Mouse (Mus musculus) midbrain, embryonic 11.5 days (tissue): ENCODE results near the gene Tph1. TPM values are rescaled to one million over a fixed set of nuclear protein-coding genes. Genes with fewer than 3 reads are reported as not detected.
A peak's percentile ranks its signal among the peaks of the same experiment; 100 is the strongest.
"Not testable (repeated sequence)": the region's sequence is repeated elsewhere in the genome, so short reads cannot be mapped to it uniquely, and the experiment has no call there.

ENCODE experiments used
- ATAC-seq: fragments of 200-750 bp; cut with Nextera tagmentation; 2 replicates; pipeline ENCODE4 v1.8.0; 2017; ENCODE audit warnings: moderate TSS enrichment, moderate library complexity; ENCODE audit not compliant: low FRiP score
- DNase-seq: peaks from one replicate; pipeline ENCODE4 v3.0.0; 2015; ENCODE audit warnings: low spot score; ENCODE audit errors: missing footprints
- H3K27ac ChIP-seq: fragments of 300-500 bp; sonication (generic); 2 replicates; pipeline ENCODE4 v1.5.1; 2014; ENCODE audit warnings: low read depth, low read length
- H3K27me3 ChIP-seq: fragments of 300-500 bp; sonication (generic); 2 replicates; pipeline ENCODE4 v1.6.1; 2014; ENCODE audit warnings: mild to moderate bottlenecking, low read length, moderate library complexity, mixed read lengths; ENCODE audit not compliant: control insufficient read depth, insufficient read depth
- H3K36me3 ChIP-seq: fragments of 300-500 bp; sonication (generic); 2 replicates; pipeline ENCODE4 v1.6.1; 2014; ENCODE audit warnings: mild to moderate bottlenecking, low read length, moderate library complexity, mixed read lengths; ENCODE audit not compliant: control insufficient read depth, insufficient read depth
- H3K4me1 ChIP-seq: fragments of 300-500 bp; sonication (generic); 2 replicates; pipeline ENCODE4 v1.6.1; 2014; ENCODE audit warnings: low read length; ENCODE audit not compliant: control insufficient read depth, insufficient read depth
- H3K4me2 ChIP-seq: fragments of 300-500 bp; sonication (generic); 2 replicates; pipeline ENCODE4 v1.6.1; 2014; ENCODE audit warnings: mild to moderate bottlenecking, moderate library complexity
- H3K4me3 ChIP-seq: fragments of 300-500 bp; sonication (generic); 2 replicates; pipeline ENCODE4 v1.5.1; 2014; ENCODE audit warnings: low read depth, low read length
- H3K9ac ChIP-seq: fragments of 300-500 bp; sonication (generic); 2 replicates; pipeline ENCODE4 v1.6.1; 2014; ENCODE audit warnings: low read length
- H3K9me3 ChIP-seq: fragments of 300-500 bp; sonication (generic); 2 replicates; pipeline ENCODE4 v1.6.1; 2016; ENCODE audit warnings: low read length; ENCODE audit not compliant: control insufficient read depth
- WGBS: fragments of 180-500 bp; shearing (Covaris S2); extraction: QIAGEN DNeasy Blood & Tissue Kit; methylation state at CpG from one replicate; pipeline ENCODE4 v1.1.7; 2014; 5-methylcytosine and 5-hydroxymethylcytosine counted together
- polyA plus RNA-seq: library from polyadenylated mRNA; unstranded; fragments of >200 nt; fragmentation: Nextera tagmentation; extraction: Ambion mirVana; gene quantifications from 2 replicates; pipeline ENCODE4 v1.2.1, GENCODE M21; 2014

Tph1 gene
- polyA plus RNA-seq, 1 experiment from 2014 or later: 0.59 TPM

DNA sequence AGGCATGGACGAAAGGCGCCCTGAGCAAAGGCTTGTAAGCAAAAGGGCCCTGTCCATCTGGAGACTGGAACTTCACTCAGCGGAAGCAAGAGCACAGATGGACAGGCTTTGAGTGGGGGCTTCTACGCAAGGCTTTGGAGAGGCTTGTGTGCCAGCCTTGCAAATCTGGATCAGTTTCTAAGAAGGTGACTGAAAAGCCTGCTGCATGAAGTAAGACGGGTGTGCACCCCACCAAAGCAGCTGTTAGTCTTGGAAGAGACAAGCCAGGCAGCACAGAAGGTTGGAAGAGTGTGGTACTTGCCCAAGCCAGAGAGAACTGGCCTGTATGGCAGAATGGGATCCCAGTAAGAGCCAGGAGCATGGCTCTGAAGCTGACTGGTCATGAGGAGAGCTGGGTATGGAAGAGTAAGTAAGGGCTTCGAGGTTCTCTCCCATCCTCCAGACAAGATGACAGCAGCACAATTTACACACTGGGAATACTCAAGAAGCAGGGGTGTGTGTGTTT, 28.2 kb upstream of the Tph1 start:
- 94% methylated on average over 6 of the region's 6 CpGs for WGBS
- DNase-seq (peak; percentile 33), ATAC-seq (no peak)
- no peak overlapping the region for H3K9ac ChIP-seq
- H3K4me1 ChIP-seq: no peaks in the 10 kb centered on the region
- H3K27me3 ChIP-seq: no peaks in the 10 kb centered on the region
- no peak overlapping the region for H3K4me3 ChIP-seq
- H3K9me3 ChIP-seq: no peaks in the 10 kb centered on the region
- no peak overlapping the region for H3K27ac ChIP-seq
- peaks cover 23% of the 10 kb centered on the region for H3K36me3 ChIP-seq
- H3K4me2 ChIP-seq: no peak overlapping the region

DNA sequence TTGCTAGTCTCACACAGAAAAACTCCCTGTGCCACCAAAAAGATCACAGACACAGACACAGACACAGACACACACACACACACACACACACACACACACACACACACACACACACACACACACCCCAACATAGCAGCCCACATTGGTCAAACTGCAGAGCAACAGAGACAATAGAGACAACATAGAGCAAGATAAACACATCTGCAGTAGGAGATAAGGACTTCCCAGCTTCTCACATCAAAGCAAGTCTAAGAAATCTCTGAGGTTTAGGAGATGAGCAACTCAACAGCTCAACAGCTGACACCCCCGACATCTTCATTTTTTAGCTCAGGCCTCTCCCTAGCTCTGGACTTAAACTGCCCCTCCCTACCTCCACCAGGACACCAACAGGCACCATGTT, 24.4 kb upstream of the Tph1 start:
- Histone ChIP-seq H3K4me2 (no peak overlapping the region), H3K9ac (no peak overlapping the region), H3K4me3 (no peak overlapping the region), H3K4me1 (no peaks in the 10 kb centered on the region), H3K27ac (no peak overlapping the region), H3K27me3 (no peaks in the 10 kb centered on the region), H3K36me3 (peaks cover 20% of the 10 kb centered on the region), H3K9me3 (no peaks in the 10 kb centered on the region)
- WGBS: 79% methylated on average over 1 of the region's 1 CpGs
- ATAC-seq: no peak
- DNase-seq: peak; percentile 2

DNA sequence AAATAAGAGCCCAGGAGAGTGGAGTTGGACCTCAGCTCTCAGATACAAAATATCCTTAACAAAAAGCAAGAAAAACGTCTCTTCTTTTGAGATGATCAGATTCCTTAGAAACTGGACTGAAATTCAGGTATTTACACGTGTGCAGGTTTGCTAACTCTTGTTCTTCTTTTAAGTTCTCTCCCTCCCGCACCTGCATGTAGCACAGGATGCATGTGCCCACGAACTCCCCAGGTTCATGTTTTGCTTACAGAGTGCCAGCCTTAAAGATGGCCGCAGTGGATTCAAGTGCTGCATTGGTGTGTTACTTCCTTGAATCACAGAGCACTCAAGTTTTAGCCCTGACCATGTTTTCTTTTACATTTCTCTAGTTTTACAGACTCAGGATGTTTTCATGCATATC, 14.5 kb upstream of the Tph1 start:
- Histone ChIP-seq H3K4me1 (no peaks in the 10 kb centered on the region), H3K4me2 (no peak overlapping the region), H3K9ac (no peak overlapping the region), H3K4me3 (no peak overlapping the region), H3K9me3 (no peaks in the 10 kb centered on the region), H3K27ac (no peak overlapping the region), H3K36me3 (peaks cover 13% of the 10 kb centered on the region), H3K27me3 (no peaks in the 10 kb centered on the region)
- DNase-seq (peak; percentile 75), ATAC-seq (no peak)
- WGBS: 85% methylated on average over 5 of the region's 5 CpGs

DNA sequence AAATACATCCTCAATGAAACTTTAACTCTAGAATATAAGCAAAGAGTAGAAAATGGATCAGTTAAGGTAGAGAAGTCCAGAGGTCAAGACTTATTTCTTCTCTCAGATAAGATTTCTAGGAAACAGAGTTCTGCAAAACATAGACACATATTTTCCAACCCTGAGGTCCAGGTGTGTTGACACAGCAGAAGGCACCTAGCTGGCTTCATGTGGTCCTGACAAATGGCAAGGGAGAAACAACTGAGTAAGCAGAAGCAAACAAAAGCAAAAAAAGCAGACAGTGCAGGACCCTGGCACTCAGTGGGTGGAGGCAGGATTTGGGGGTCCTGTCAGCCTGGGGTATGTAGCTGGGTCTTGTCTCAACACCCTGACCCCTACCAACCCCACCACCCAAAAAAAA, 8.4 kb upstream of the Tph1 start:
- DNase-seq (no peak), ATAC-seq (no peak)
- no peaks in the 10 kb centered on the region for H3K27me3 ChIP-seq
- no peak overlapping the region for H3K4me2 ChIP-seq
- H3K27ac ChIP-seq: no peak overlapping the region
- H3K9me3 ChIP-seq: no peaks in the 10 kb centered on the region
- H3K4me3 ChIP-seq: no peak overlapping the region
- H3K9ac ChIP-seq: no peak overlapping the region
- no peaks in the 10 kb centered on the region for H3K4me1 ChIP-seq
- no peaks in the 10 kb centered on the region for H3K36me3 ChIP-seq

DNA sequence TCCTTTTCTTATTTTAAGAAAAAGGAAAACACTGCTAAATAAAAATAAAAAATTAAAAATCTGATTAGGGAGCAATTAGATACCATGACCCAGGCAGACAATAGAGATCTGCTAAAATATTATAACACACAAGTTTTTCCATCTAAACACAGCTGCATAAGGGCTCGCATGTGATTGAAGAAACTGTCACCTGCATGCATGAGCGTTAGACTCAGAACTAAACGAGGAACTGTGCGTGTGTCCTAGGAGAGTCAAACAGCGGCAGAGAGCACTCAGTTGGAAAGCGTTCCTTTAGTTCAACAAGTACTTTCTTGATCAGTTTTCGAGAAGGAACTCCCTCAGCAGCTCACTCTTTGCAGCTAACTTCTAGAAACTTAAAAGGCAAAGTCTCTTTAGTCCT, 6.7 kb upstream of the Tph1 start:
- H3K4me3 ChIP-seq, ATAC-seq, H3K9ac ChIP-seq, H3K9me3 ChIP-seq, H3K27me3 ChIP-seq, H3K4me1 ChIP-seq, H3K4me2 ChIP-seq, H3K27ac ChIP-seq, H3K36me3 ChIP-seq: not testable (repeated sequence)
- 93% methylated on average over 7 of the region's 7 CpGs for WGBS
- peak; percentile 39 for DNase-seq

DNA sequence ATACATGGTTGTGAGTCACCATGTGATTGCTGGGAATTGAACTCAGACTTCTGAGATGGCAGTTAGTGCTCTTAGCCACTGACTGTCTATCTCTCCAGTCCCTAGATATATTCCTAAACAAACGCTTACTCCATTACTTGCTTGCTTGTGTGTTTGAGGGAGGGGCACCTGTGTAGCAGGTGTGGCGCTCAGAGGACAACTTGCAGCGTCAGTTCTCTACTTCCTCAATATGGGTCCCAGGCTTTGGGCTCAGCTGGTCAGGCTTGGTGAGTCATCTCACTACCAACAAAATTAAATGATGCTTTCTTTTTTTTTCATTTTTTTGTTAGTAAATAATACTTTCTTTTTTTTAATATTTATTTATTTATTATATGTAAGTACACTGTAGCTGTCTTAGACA, 6.1 kb upstream of the Tph1 start:
- H3K9me3 ChIP-seq: no peaks in the 10 kb centered on the region
- H3K4me3 ChIP-seq: no peak overlapping the region
- no peak overlapping the region for H3K27ac ChIP-seq
- no peaks in the 10 kb centered on the region for H3K4me1 ChIP-seq
- H3K27me3 ChIP-seq: no peaks in the 10 kb centered on the region
- H3K36me3 ChIP-seq: no peaks in the 10 kb centered on the region
- peak; percentile 69 for DNase-seq
- WGBS: 89% methylated on average over 3 of the region's 3 CpGs
- no peak overlapping the region for H3K4me2 ChIP-seq
- ATAC-seq: no peak
- H3K9ac ChIP-seq: no peak overlapping the region

DNA sequence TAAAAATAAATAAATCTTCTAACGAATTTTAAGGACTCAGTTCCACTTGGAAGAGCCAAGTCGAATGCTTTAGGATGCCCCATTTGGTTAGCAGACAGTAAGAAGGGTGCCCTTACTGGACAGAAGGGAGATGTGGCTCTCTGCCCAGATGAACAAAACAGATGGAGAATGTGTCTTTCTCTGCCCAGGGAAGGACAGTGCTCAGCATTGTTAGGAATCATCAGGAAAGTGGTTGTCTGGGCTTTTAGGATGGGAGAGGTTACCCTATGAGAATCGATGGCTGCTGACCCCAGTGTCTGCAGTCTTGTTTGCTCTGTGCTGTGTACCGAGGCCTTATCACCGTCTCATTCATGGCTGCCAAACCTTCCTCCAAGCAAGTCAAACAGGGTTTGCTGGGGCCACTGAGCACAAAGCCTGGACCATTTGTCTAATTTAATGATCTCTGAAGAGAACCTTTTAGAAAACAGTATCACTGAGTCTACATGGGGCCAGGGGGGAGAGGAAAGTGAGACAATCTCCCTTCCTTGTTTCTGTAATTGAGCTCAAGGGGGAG, 4.5 kb upstream of the Tph1 start:
- no peak for ATAC-seq

DNA sequence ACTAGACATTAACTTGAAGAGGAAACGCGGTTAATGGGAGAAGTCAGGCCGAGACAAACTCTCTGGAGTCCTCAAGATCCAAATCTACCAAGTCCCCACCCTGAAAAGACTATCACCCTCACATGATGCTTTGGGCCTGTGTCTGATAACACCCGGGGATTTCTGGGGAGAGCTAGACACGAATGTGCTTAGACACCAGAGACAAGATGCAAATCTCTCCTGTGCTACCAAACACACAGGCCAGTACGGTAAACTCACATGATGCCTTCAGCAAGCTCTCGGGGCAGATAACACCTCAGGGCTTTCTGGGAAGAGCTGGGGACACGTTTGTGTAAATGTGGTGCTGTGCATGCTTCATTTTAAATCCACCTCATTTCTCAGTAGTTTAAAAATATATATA, 3.5 kb upstream of the Tph1 start:
- H3K4me3 ChIP-seq: no peak overlapping the region
- H3K27me3 ChIP-seq: no peaks in the 10 kb centered on the region
- no peaks in the 10 kb centered on the region for H3K9me3 ChIP-seq
- WGBS: 85% methylated on average over 8 of the region's 8 CpGs
- no peaks in the 10 kb centered on the region for H3K4me1 ChIP-seq
- no peak overlapping the region for H3K9ac ChIP-seq
- no peak overlapping the region for H3K27ac ChIP-seq
- no peak overlapping the region for H3K4me2 ChIP-seq
- H3K36me3 ChIP-seq: no peaks in the 10 kb centered on the region
- ATAC-seq: no peak
- DNase-seq: no peak

More for the DNA sequence above, 4.5 kb upstream of the Tph1 start:
- no peaks in the 10 kb centered on the region for H3K36me3 ChIP-seq
- H3K9ac ChIP-seq: no peak overlapping the region
- no peak overlapping the region for H3K27ac ChIP-seq
- H3K9me3 ChIP-seq: no peaks in the 10 kb centered on the region
- H3K27me3 ChIP-seq: no peaks in the 10 kb centered on the region
- H3K4me2 ChIP-seq: no peak overlapping the region
- WGBS: 71% methylated on average over 5 of the region's 5 CpGs
- DNase-seq: peak; percentile 4
- H3K4me1 ChIP-seq: no peaks in the 10 kb centered on the region
- no peak overlapping the region for H3K4me3 ChIP-seq

DNA sequence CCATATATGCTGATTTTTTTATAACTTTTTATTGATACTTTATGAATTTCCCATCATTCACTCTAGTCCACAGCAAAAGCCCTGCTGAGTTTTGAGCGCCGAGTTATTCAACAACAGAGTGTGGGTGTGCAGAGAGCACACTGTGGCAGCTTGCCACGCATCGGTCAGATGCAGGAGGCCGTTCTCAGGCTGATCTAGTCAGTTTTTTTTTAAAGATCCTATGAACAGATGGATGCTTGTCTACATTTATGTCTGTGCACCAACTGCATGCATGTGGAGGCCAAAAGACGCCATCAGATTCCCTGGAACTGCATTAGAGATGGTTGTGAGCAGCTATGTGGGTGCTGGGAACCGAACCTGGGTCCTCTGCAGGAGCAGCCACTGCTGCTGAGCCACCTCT, 2.7 kb upstream of the Tph1 start:
- ATAC-seq (no peak), DNase-seq (no peak)
- H3K4me2 ChIP-seq: no peak overlapping the region
- H3K9me3 ChIP-seq: no peaks in the 10 kb centered on the region
- no peaks in the 10 kb centered on the region for H3K4me1 ChIP-seq
- no peaks in the 10 kb centered on the region for H3K36me3 ChIP-seq
- no peaks in the 10 kb centered on the region for H3K27me3 ChIP-seq
- H3K27ac ChIP-seq: no peak overlapping the region
- 94% methylated on average over 7 of the region's 7 CpGs for WGBS
- H3K9ac ChIP-seq: no peak overlapping the region
- H3K4me3 ChIP-seq: no peak overlapping the region
